Mouse (Mus musculus) cerebellum, postnatal 14 days (tissue): ENCODE data around the gene Repin1.
"Not testable (repeated sequence)": the region's sequence is repeated elsewhere in the genome, so short reads cannot be mapped to it uniquely, and the experiment has no call there.

Source experiments
- DNase-seq, 2 experiments: peaks; one replicate each; pipeline ENCODE4 v3.0.0; 2021; ENCODE audit warnings: mixed read lengths in 2 of 2

Repin1 gene

GRCm38 (mm10) chr6:48581257-48581656 lies 12.4 kb upstream of the Repin1 start:
- DNase-seq = no peak

GRCm38 (mm10) chr6:48582037-48582436 lies 11.6 kb upstream of the Repin1 start:
- peak; percentile 76 for DNase-seq

- DNase-seq = no peak
Measured at GRCm38 (mm10) chr6:48589194-48589750, 4.4 kb upstream of the Repin1 start, which contains the start of gene Gm45021. Gene Gm45021, plus strand, starts transcription at chr6:48589610.

GRCm38 (mm10) chr6:48591221-48591845 lies 2.4 kb upstream of the Repin1 start:
- DNase-seq = no peak

- DNase-seq = no peak
Measured at GRCm38 (mm10) chr6:48591871-48592270, 1.8 kb upstream of the Repin1 start.

- DNase-seq = no peak
Measured at GRCm38 (mm10) chr6:48594043-48594738, 508 bp downstream of the Repin1 start.

GRCm38 (mm10) chr6:48595278-48595677 lies 1.6 kb downstream of the Repin1 start:
- peak; percentile 34 to 42 for DNase-seq

GRCm38 (mm10) chr6:48596545-48597232 lies 3.0 kb downstream of the Repin1 start:
- DNase-seq = peak in 1 of 2 experiments; percentile 24

- no peak for DNase-seq
Measured at GRCm38 (mm10) chr6:48597233-48597625, 3.5 kb downstream of the Repin1 start.

- DNase-seq = no peak
Measured at GRCm38 (mm10) chr6:48600594-48600993, 6.9 kb downstream of the Repin1 start.

GRCm38 (mm10) chr6:48601271-48602079 lies 7.8 kb downstream of the Repin1 start, which contains the start of gene Zfp775:
Gene Zfp775, plus strand, starts transcription at chr6:48602063.
- DNase-seq = peak; percentile 99

GRCm38 (mm10) chr6:48602080-48602741 lies 8.5 kb downstream of the Repin1 start:
- peak in 1 of 2 experiments; percentile 64 for DNase-seq

- DNase-seq = no peak
Measured at GRCm38 (mm10) chr6:48608124-48608523, 14.4 kb downstream of the Repin1 start.

- DNase-seq = no peak
Measured at GRCm38 (mm10) chr6:48609512-48609911, 15.8 kb downstream of the Repin1 start.

- no peak for DNase-seq
Measured at GRCm38 (mm10) chr6:48610657-48611056, 17.0 kb downstream of the Repin1 start.

- DNase-seq = no peak
Measured at GRCm38 (mm10) chr6:48613464-48613863, 19.8 kb downstream of the Repin1 start.

- DNase-seq = no peak
Measured at GRCm38 (mm10) chr6:48614756-48615155, 21.1 kb downstream of the Repin1 start.

- DNase-seq = no peak
Measured at GRCm38 (mm10) chr6:48620031-48620430, 26.3 kb downstream of the Repin1 start.

GRCm38 (mm10) chr6:48622186-48622843 lies 28.6 kb downstream of the Repin1 start:
- DNase-seq = not testable (repeated sequence)

- no peak for DNase-seq
Measured at GRCm38 (mm10) chr6:48623460-48623859, 29.8 kb downstream of the Repin1 start.

GRCm38 (mm10) chr6:48626464-48626863 lies 32.8 kb downstream of the Repin1 start, which contains the start of gene AI854703:
Gene AI854703, plus strand, starts transcription at chr6:48626764.
- DNase-seq = no peak
